Mouse (Mus musculus) cerebellum, adult 2 months (tissue): ENCODE results near the gene Rspry1.

ENCODE experiments used
- CTCF ChIP-seq: fragments of 200-500 bp; IDR thresholded peaks from 2 replicates; pipeline ENCODE4 v1.5.1; 2011; ENCODE audit warnings: low read depth, mild to moderate bottlenecking, control low read depth, low read length, moderate library complexity, borderline replicate concordance; ENCODE audit not compliant: insufficient read depth
- POLR2A ChIP-seq: fragments of 200-500 bp; IDR thresholded peaks from 2 replicates; pipeline ENCODE4 v1.6.1; 2011; ENCODE audit warnings: low read length, control low read depth, borderline replicate concordance; ENCODE audit not compliant: insufficient read depth

DNA sequence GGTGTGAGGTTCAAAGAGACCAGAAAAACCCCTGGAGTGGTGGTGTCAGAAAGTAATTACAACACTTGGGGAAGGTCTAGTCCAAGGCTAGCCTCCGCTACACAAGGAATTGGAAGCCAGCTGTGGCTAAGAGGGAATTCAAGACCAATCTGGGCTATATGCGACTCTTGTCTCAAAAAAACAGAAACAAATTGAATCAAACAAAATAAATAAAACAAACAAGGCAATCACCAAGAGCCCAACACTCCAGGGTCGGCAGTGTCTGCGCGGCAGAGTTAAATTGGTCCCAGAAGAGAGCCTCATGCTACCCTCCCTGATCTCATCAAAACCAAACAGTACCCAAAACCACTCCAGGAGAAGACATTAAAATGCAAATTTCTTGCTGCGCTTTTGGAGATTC is 93.0 kb downstream of the Rspry1 start:
- TF ChIP-seq POLR2A (no peak), CTCF (no peak)
